Mouse (Mus musculus) liver, embryonic 14.5 days (tissue): ENCODE measurements around the gene Arid3a.

Experiments used
- CTCF ChIP-seq: IDR thresholded peaks from 2 replicates; pipeline ENCODE4 v1.5.1; 2016; ENCODE audit warnings: antibody characterized with exemption, low read depth, control low read depth
- EP300 ChIP-seq: IDR thresholded peaks from 2 replicates; pipeline ENCODE4 v1.6.1; 2016; ENCODE audit warnings: antibody characterized with exemption, low read depth

GRCm38 (mm10) chr10:79914948-79915596, 11.8 kb upstream of the Arid3a start:
- TF ChIP-seq EP300: no peak
- no peak for TF ChIP-seq CTCF
